Mouse (Mus musculus) megakaryocyte, embryonic 14.5 days (primary cell): ENCODE measurements around the gene Nsun2.

Experiments used
- FLI1 ChIP-seq: IDR thresholded peaks from 2 replicates; pipeline ENCODE4 v1.6.1; 2012; ENCODE audit warnings: low read length, inconsistent platforms, mixed read lengths
- GATA1 ChIP-seq: IDR thresholded peaks from 3 replicates; pipeline ENCODE4 v1.6.1; 2012; ENCODE audit warnings: mixed read lengths, low read length, inconsistent platforms, borderline replicate concordance

DNA sequence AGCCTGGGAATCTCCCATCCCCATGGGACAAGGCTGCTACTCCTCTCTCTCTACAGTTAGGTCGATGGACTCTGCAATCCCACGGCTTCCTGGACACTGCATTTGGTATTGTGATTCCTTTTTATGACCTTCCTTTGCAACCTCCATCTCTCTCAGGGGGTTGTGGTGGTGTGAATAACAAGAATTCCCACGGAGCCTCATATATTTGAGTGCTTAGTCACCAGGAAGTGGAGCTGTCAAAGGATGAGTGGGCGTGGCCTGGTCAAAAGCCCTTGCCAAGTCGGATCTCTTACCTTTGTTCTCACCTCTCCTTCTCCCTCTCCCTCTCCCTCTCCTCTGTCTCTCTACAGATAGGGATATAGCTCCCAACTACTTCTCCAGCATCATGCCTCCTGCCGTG, 52.3 kb downstream of the Nsun2 start:
- TF ChIP-seq GATA1 (no peak), FLI1 (no peak)
